Mouse (Mus musculus) heart, embryonic 14.5 days (tissue): ENCODE measurements at regions not wholly inside any gene's neighbourhood (a gene's known extent, or its start where the extent isn't known, plus 50 kb on each side); places are given as distances from the start of the nearest gene placed in this dataset.
A peak's percentile ranks its signal among the peaks of the same experiment; 100 is the strongest.

ENCODE experiments used
- ATAC-seq: fragments of 200-750 bp; cut with Nextera tagmentation; 2 replicates; pipeline ENCODE4 v1.8.0; 2017; ENCODE audit warnings: low read depth, moderate TSS enrichment; ENCODE audit not compliant: insufficient number of reproducible peaks, insufficient read depth, low FRiP score
- H3K27ac ChIP-seq, 2 experiments: fragments of 200-500 bp in 1 of 2; fragments of 300-500 bp in 1 of 2; sonication (generic) in 1 of 2; replicated peaks in 1 of 2; 2 replicates each; pipeline ENCODE4 v1.5.1; 2012 to 2014; ENCODE audit warnings: low read depth in 2 of 2, low read length in 2 of 2, control low read depth in 1 of 2, mild to moderate bottlenecking in 1 of 2, mixed read lengths in 1 of 2; ENCODE audit not compliant: control insufficient read depth in 1 of 2, insufficient read depth in 1 of 2
- H3K27me3 ChIP-seq: fragments of 300-500 bp; sonication (generic); 2 replicates; pipeline ENCODE4 v1.6.1; 2014; ENCODE audit warnings: mild to moderate bottlenecking, low read length, control low read depth; ENCODE audit not compliant: control insufficient read depth, insufficient read depth
- H3K36me3 ChIP-seq: fragments of 300-500 bp; sonication (generic); 2 replicates; pipeline ENCODE4 v1.6.1; 2014; ENCODE audit warnings: mild to moderate bottlenecking, control low read depth, low read length, mixed read lengths; ENCODE audit not compliant: control insufficient read depth, insufficient read depth
- H3K4me1 ChIP-seq, 2 experiments: fragments of 200-500 bp in 1 of 2; fragments of 300-500 bp in 1 of 2; sonication (generic) in 1 of 2; 2 replicates each; pipeline ENCODE4 v1.6.1; 2012 to 2014; ENCODE audit warnings: low read length in 2 of 2, control low read depth in 1 of 2, mixed read lengths in 1 of 2; ENCODE audit not compliant: control insufficient read depth in 2 of 2, insufficient read depth in 2 of 2
- H3K4me2 ChIP-seq: fragments of 300-500 bp; sonication (generic); 2 replicates; pipeline ENCODE4 v1.6.1; 2014; ENCODE audit warnings: mild to moderate bottlenecking, low read length
- H3K4me3 ChIP-seq, 2 experiments: fragments of 200-500 bp in 1 of 2; fragments of 300-500 bp in 1 of 2; sonication (generic) in 1 of 2; 2 replicates each; pipeline ENCODE4 v1.5.1; 2012 to 2014; ENCODE audit warnings: low read length in 2 of 2, mild to moderate bottlenecking in 2 of 2, control low read depth in 1 of 2, low read depth in 1 of 2, moderate library complexity in 1 of 2; ENCODE audit not compliant: control insufficient read depth in 1 of 2, insufficient read depth in 1 of 2
- H3K9ac ChIP-seq: fragments of 300-500 bp; sonication (generic); 2 replicates; pipeline ENCODE4 v1.6.1; 2014; ENCODE audit warnings: mild to moderate bottlenecking, low read length
- H3K9me3 ChIP-seq: fragments of 300-500 bp; sonication (generic); 2 replicates; pipeline ENCODE4 v1.6.1; 2016; ENCODE audit warnings: low read length, control low read depth; ENCODE audit not compliant: control insufficient read depth
- WGBS: fragments of 180-500 bp; shearing (Covaris S2); extraction: QIAGEN DNeasy Blood & Tissue Kit; methylation state at CpG from one replicate; pipeline ENCODE4 v1.1.7; 2014; 5-methylcytosine and 5-hydroxymethylcytosine counted together

DNA sequence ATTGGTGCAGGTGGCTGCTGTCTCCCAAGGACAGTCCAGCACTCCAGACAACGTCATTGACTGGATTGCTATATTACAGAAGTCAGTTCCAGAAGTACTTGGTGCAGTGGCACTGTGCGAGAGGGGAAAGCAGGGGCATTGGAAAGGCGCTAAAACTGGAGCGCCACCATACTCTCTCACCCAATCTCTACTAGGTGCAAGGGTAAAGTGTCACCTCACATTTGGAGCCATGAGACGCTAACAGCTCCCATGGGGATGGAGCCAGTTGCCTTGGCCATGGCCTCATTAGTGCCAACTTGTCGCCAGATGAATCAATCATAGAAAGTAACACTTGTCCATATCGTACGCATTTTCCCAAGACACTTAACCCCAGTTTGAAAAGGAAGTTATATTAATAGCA, 1617.2 kb upstream of the Gulo start:
- H3K9me3 ChIP-seq: no peaks in the 10 kb centered on the region
- H3K4me2 ChIP-seq: no peak overlapping the region
- H3K4me3 ChIP-seq: no peak overlapping the region
- H3K4me1 ChIP-seq: peaks cover 2 to 5% of the 10 kb centered on the region in 2 experiments; a peak in 1 of 4 replicates
- H3K27ac ChIP-seq: no peak overlapping the region
- H3K27me3 ChIP-seq: no peaks in the 10 kb centered on the region
- 85% methylated on average over 8 of the region's 8 CpGs for WGBS
- H3K9ac ChIP-seq: no peak overlapping the region
- no peak for ATAC-seq
- no peaks in the 10 kb centered on the region for H3K36me3 ChIP-seq

DNA sequence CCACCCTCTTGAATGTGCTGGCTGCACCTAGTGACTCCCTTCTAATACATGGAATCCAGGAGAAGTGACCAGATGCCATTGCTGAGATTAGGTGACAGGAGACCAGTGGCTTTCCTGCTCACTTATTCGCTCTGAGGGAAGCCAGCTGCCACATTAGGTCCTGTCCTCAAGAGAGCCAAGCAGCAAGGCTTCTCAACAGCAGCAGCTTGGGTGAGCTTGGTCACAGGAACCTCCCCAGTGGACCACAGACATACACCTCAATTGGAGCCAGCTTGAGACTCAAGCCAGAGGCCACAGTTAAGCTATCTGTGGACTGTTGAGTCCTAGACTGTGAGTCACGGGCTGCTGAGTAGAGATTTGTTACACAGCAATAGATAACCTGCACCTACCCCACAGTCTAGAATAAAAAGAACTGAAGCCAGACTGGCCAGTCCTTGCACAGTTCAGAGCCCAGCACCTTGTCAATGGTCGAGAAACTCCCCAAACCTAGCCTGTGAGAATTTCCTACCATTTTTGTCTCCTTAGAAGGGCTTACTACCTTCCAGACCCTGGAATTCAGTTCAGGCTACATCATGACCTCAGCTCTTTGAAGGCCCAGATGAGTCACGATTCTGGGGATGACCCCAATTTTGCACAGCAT, 1615.0 kb upstream of the Gulo start:
- Histone ChIP-seq H3K27me3 (no peaks in the 10 kb centered on the region), H3K36me3 (no peaks in the 10 kb centered on the region), H3K27ac (no peak overlapping the region), H3K4me3 (no peak overlapping the region), H3K4me2 (no peak overlapping the region), H3K9ac (no peak overlapping the region), H3K9me3 (no peaks in the 10 kb centered on the region), H3K4me1 (peaks cover 5 to 11% of the 10 kb centered on the region in 2 experiments; a peak in 2 of 4 replicates)
- 47% methylated on average over 4 of the region's 4 CpGs for WGBS
- no peak for ATAC-seq

DNA sequence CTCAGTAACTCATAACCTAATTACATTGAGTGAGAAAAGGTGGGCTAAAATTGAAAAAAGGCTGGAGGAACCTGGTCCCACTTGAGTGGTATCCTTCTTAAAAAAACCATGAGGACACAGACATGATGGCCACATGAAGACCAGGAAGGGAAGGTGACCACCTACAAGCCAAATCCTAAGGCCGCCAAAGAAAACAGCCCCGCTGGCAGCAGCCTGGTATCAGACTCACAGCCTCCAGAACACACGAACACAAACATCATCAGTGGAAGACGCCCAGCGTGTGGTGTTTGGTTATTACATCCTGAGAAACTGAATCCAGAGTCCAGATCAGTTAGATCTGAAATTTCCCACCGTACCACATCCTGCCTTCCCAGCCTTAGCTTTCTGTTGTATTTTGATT, 1613.9 kb upstream of the Gulo start:
- Histone ChIP-seq H3K4me3 (no peak overlapping the region), H3K4me2 (no peak overlapping the region), H3K9me3 (no peaks in the 10 kb centered on the region), H3K27me3 (no peaks in the 10 kb centered on the region), H3K36me3 (no peaks in the 10 kb centered on the region), H3K9ac (no peak overlapping the region), H3K27ac (no peak overlapping the region), H3K4me1 (peaks cover 5 to 11% of the 10 kb centered on the region in 2 experiments; a peak in 2 of 4 replicates)
- no peak for ATAC-seq
- whole genome bisulfite sequencing: 74% methylated on average over 6 of the region's 6 CpGs

DNA sequence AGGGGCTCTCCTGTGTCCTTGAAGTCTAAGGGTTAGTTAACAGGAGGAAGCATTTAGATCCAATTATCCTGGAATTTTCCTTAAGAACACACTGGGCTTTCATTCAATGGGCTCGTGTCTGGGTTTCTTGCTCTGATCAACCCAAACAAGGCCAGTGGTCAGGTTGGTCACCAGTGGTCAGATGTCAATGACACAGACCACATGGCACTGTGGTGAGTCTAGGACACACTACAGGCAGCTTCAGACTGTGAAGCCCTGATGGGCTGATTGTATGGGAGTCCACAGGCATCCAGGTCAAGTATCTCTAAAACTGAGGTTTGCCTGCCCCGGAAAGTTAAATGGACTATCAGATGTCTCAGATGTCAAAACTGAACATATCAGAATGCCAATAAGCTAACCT, 1612.5 kb upstream of the Gulo start:
- no peak overlapping the region for H3K27ac ChIP-seq
- no peak for ATAC-seq
- H3K4me3 ChIP-seq: no peak overlapping the region
- H3K9ac ChIP-seq: no peak overlapping the region
- 41% methylated on average over 2 of the region's 2 CpGs for WGBS
- H3K27me3 ChIP-seq: no peaks in the 10 kb centered on the region
- peaks cover 5 to 11% of the 10 kb centered on the region in 2 experiments; a peak in 2 of 4 replicates for H3K4me1 ChIP-seq
- H3K9me3 ChIP-seq: no peaks in the 10 kb centered on the region
- H3K36me3 ChIP-seq: no peaks in the 10 kb centered on the region
- no peak overlapping the region for H3K4me2 ChIP-seq

DNA sequence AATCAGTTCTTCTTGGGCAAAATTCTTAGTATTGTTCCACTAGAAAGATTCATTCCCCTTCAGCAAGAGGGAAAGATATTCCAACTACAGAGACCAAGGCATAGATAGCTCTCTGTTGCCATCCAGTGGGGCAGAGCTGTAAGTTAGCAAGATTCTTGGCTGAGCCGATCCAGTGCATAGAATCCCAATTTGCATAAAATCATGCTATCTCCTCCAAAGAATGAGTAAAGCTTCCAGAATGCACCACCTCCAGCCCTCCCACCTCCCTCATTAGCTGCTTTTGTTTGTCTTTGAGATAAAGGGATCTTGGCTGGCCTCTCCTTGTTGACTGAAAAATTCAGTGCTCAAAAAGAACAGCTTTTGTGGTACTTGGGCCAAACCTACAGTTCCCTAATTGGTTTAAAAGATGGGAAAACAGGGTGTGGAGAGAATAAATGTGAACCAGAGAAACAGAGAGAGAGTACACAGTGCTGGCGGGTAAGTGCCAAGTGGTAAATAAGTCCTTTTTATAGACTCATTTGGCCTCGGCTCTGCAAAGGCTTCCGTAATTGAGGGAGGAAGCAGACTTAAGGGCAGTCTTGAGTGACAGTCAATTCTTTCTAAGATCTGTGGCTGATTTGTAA, 1612.0 kb upstream of the Gulo start:
- H3K4me1 ChIP-seq: peaks cover 5 to 11% of the 10 kb centered on the region in 2 experiments; a peak in 2 of 4 replicates
- WGBS: 33% methylated on average over 4 of the region's 4 CpGs
- no peak overlapping the region for H3K4me3 ChIP-seq
- no peaks in the 10 kb centered on the region for H3K36me3 ChIP-seq
- H3K27me3 ChIP-seq: no peaks in the 10 kb centered on the region
- no peak overlapping the region for H3K9ac ChIP-seq
- no peak overlapping the region for H3K27ac ChIP-seq
- ATAC-seq: no peak
- H3K4me2 ChIP-seq: no peak overlapping the region
- H3K9me3 ChIP-seq: no peaks in the 10 kb centered on the region

DNA sequence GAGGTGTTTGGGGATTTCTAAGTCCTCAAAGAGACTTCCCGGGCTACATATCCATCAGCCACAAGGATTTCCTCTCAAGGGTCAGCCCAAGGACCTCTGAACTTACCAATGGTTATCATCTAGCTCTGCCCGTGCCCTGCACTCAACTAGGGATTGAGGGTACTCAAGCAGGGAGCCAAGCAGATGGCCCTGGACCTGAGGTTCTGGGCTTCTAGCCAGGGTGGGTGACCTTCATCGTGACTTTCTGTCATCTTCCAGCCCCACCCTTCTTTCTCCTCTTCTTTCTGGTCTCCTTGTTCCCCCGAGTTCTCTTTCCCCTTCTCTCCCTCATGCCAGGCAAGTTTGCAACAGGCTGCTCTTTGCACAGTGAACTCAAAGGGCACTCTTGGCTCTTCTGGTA, 1610.6 kb upstream of the Gulo start:
- no peak overlapping the region for H3K4me2 ChIP-seq
- H3K27ac ChIP-seq: no peak overlapping the region
- no peak overlapping the region for H3K9ac ChIP-seq
- H3K9me3 ChIP-seq: no peaks in the 10 kb centered on the region
- ATAC-seq: 0 out of 2 replicates have a peak, but pooled peaks have one; percentile 15
- WGBS: 20% methylated on average over 4 of the region's 4 CpGs
- H3K36me3 ChIP-seq: no peaks in the 10 kb centered on the region
- no peak overlapping the region for H3K4me3 ChIP-seq
- H3K27me3 ChIP-seq: no peaks in the 10 kb centered on the region
- H3K4me1 ChIP-seq: peaks cover 5 to 11% of the 10 kb centered on the region in 2 experiments; a peak in 2 of 4 replicates

DNA sequence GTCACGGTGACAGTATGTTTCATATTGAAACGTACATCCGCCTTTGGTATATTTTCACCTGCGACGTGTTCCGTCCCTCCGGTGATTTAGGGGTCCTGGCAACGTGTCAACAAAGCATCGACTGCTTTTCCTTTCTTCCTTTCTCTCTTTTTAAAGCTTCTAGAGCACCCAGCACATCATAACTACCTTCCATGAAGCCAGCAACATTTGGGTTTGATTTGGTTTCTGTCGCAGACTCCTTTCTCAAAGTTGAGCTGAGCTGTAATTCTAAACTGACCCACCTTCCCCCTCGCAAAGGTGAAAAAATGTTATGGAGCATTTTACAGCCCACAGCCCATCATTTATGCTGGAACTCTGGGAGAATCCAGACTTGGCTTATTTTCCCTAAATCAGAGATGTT, 1605.4 kb upstream of the Gulo start:
- WGBS: 84% methylated on average over 11 of the region's 11 CpGs

More for the DNA sequence above, 1605.4 kb upstream of the Gulo start:
- Histone ChIP-seq H3K27ac (no peak overlapping the region), H3K4me3 (no peak overlapping the region), H3K4me1 (peaks cover 3 to 4% of the 10 kb centered on the region in 2 experiments; a peak in 3 of 4 replicates), H3K4me2 (no peak overlapping the region), H3K27me3 (0 out of 2 replicates have a peak, but pooled peaks cover 3% of the 10 kb centered on the region), H3K9ac (no peak overlapping the region), H3K9me3 (no peaks in the 10 kb centered on the region), H3K36me3 (no peaks in the 10 kb centered on the region)
- ATAC-seq: no peak
